Mouse (Mus musculus): Measurements from ENCODE around the gene Crygn.

The Crygn gene

DNA sequence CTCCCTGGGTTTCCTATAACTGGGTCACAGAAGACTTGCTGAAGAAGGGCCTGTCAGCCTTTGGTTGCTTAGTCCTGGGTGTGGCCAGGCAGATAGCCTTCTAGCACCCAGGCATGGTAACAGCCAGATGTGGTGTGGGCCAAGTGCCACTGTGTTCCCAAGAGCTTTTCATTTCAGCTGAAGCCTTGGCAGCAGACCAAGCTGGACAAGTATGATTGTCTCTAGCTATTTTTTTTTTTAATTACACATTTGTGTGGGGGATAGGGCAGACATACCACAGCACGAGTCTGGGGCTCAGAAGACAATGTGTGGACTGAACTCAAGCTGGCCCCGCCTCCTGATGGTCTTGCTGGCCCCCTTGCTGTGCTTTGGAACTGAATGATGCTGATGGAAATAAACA, 47.8 kb downstream of the Crygn start:
- no peak for DNase-seq (ENCODE audit: low read depth, low spot score)

DNA sequence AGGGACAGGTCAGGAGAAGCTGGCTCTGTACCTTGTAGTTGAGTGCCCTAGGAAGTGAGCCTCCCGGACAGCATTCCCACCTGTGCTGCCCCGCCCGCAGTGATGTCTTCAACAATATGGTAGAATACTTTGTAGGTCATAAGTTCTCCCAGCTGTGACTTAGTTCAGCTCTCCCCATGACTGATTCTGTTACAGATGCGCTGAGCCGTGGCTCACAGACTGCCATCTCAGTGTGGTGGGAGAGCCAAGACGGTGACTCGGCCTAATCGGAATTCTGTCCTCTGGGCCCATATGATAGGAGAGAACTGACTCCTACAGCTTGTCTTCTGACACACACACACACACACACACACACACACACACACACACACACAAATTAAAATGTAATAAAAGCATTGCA, 53.2 kb downstream of the Crygn start:
- DNase-seq (ENCODE audit: low read depth, low spot score): no peak

GRCm38 (mm10) chr5:24701271-24701670, 56.5 kb downstream of the Crygn start:
- DNase-seq (ENCODE audit: low read depth, low spot score): no peak
